Mouse (Mus musculus): ENCODE results near the gene Col18a1. TPM values are rescaled to one million over a fixed set of nuclear protein-coding genes. Genes with fewer than 3 reads are reported as not detected.

Col18a1 gene
- polyA plus RNA-seq, 1 experiment from 2014 or later, result 167 TPM

DNA sequence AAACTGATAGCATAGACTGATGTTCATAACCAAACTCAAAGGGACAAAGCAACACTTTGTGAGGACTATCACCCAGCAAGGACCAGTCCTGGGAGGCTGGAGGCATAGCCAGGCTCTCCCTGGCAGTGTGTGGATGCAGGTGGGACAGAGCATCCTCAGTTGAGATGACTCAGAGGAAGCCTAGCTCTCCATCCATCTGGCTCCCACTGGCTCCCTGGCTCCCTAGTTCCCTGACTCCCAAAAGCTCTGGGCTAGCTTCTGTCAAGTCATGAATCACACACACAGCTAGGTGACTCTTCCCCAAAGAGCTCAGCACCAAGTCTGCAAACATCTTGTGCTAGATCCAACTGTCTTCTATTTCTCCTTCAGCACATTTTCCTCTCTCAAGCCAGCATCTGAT, 72.5 kb downstream of the Col18a1 start:
- Histone ChIP-seq H3K27ac (ENCODE audit: low read depth) (peak overlapping the region; percentile 75), H3K4me1 (ENCODE audit: insufficient read depth) (peaks cover 23% of the 10 kb centered on the region)

GRCm38 (mm10) chr10:77091538-77092097, 74.7 kb downstream of the Col18a1 start:
- 35% methylated on average over 4 of the region's 4 CpGs for WGBS (ENCODE audit: insufficient replicate concordance)
- DNase-seq (peak; percentile 51), ATAC-seq (peak; percentile 94)
- H3K27ac ChIP-seq (ENCODE audit: low read depth), result peak overlapping the region; percentile 92
- H3K27me3 ChIP-seq (ENCODE audit: insufficient read depth, low read length), result no peaks in the 10 kb centered on the region
- H3K4me3 ChIP-seq (ENCODE audit: low read depth, low read length), result no peak overlapping the region
- peaks cover 11% of the 10 kb centered on the region; the same call in 1 of the 2 replicates for H3K36me3 ChIP-seq (replicated peaks; ENCODE audit: insufficient read depth, low read length)
- H3K9me3 ChIP-seq (ENCODE audit: low read length), result 0 out of 2 replicates have a peak, but pooled peaks cover 2% of the 10 kb centered on the region
- peaks cover 17% of the 10 kb centered on the region for H3K4me1 ChIP-seq (ENCODE audit: insufficient read depth)
- TF ChIP-seq CTCF (IDR thresholded peaks at IDR 0.05; ENCODE audit: low read depth) (no peak), EP300 (IDR thresholded peaks at IDR 0.05; ENCODE audit: low read depth) (peak; percentile 91)
- H3K9ac ChIP-seq (replicated peaks), result no peak overlapping the region; the same call in 1 of the 2 replicates
- no peak overlapping the region for H3K4me2 ChIP-seq (ENCODE audit: low read depth, low read length)

More for the DNA sequence above, 72.5 kb downstream of the Col18a1 start:
- DNase-seq, result no peak
- peaks cover 3% of the 10 kb centered on the region; the same call in 1 of the 2 replicates for H3K36me3 ChIP-seq (replicated peaks; ENCODE audit: insufficient read depth, low read length)
- H3K4me2 ChIP-seq (ENCODE audit: low read depth, low read length), result no peak overlapping the region
- no peak for ATAC-seq
- TF ChIP-seq CTCF (IDR thresholded peaks at IDR 0.05; ENCODE audit: low read depth), result no peak
- TF ChIP-seq EP300 (IDR thresholded peaks at IDR 0.05; ENCODE audit: low read depth), result no peak
- H3K9me3 ChIP-seq (ENCODE audit: low read length), result 0 out of 2 replicates have a peak, but pooled peaks cover 2% of the 10 kb centered on the region
- no peak overlapping the region for H3K9ac ChIP-seq (replicated peaks)
- H3K4me3 ChIP-seq (ENCODE audit: low read depth, low read length), result no peak overlapping the region
- no peaks in the 10 kb centered on the region for H3K27me3 ChIP-seq (ENCODE audit: insufficient read depth, low read length)

DNA sequence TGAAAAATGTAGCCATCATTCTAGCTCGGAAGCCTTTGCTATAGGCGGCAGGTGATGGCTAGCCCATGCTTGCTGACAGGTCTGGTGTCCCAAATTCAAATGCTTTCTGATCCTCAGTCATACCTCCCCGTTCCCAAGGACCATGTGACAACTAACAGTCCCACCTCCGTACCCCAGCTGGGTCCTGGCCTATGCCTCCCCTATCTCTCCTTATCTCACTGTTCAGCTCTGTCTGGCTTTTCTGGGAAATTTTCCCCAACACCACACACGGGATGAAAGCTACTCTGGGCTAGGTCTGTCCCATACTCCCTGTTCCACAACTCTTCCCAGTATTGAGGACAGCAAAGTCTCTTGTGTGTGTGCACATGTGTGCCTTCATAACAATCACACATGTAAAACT, 76.3 kb downstream of the Col18a1 start:
- H3K36me3 ChIP-seq (replicated peaks; ENCODE audit: insufficient read depth, low read length), result peaks cover 11% of the 10 kb centered on the region; the same call in 1 of the 2 replicates
- TF ChIP-seq EP300 (IDR thresholded peaks at IDR 0.05; ENCODE audit: low read depth), result no peak
- no peak for TF ChIP-seq CTCF (IDR thresholded peaks at IDR 0.05; ENCODE audit: low read depth)
- H3K4me1 ChIP-seq (ENCODE audit: insufficient read depth), result peaks cover 10% of the 10 kb centered on the region
- H3K4me2 ChIP-seq (ENCODE audit: low read depth, low read length), result no peak overlapping the region
- H3K9ac ChIP-seq (replicated peaks), result no peak overlapping the region
- no peak for ATAC-seq
- no peaks in the 10 kb centered on the region for H3K27me3 ChIP-seq (ENCODE audit: insufficient read depth, low read length)
- DNase-seq, result no peak
- 47% methylated on average over 5 of the region's 5 CpGs for WGBS (ENCODE audit: insufficient replicate concordance)
- H3K9me3 ChIP-seq (ENCODE audit: low read length), result 0 out of 2 replicates have a peak, but pooled peaks cover 2% of the 10 kb centered on the region
- H3K4me3 ChIP-seq (ENCODE audit: low read depth, low read length), result no peak overlapping the region
- H3K27ac ChIP-seq (ENCODE audit: low read depth), result peak overlapping the region; percentile 92

DNA sequence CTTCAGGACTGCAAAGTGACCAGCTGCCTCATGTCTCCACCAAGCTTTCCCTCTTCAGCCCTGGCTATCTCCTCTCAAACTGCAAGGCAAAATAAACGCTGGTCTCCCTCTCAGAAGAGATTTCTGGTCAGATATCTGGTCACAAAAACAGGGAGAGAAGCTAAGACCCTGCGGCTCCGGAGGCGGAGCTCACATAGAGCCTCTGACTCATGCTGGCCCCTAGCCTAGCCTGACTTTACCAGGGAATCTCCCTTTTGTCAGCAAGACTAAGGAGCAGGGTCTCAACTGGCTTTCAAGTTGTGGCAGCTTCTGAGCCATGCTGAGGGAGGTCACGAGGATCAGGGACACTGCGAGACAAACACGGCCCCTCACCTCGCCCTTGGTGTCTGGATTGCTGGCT, 77.0 kb downstream of the Col18a1 start:
- DNase-seq, result no peak

DNA sequence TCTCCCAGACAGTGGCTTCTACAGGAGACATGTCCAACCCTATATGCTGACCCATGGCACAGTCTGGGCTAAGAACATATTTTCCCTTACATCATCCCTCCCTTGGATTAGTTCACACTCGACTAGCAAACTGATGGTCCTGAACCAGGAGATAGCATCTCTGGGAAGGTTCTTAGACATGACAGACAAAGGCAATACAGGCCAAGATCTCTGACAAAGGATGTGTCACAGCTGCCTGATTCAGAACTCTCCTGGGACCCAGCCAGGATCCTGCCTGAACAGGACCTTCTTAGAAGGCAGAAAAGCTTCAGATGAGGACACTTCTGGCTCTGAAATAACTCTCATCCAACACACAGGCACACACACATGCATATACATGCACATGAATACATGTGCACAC, 81.8 kb downstream of the Col18a1 start:
- H3K4me2 ChIP-seq (ENCODE audit: low read depth, low read length), result no peak overlapping the region
- no peak for ATAC-seq
- H3K36me3 ChIP-seq (replicated peaks; ENCODE audit: insufficient read depth, low read length), result peaks cover 9% of the 10 kb centered on the region
- no peak overlapping the region for H3K9ac ChIP-seq (replicated peaks)
- no peak for DNase-seq
- no peaks in the 10 kb centered on the region for H3K9me3 ChIP-seq (ENCODE audit: low read length)
- WGBS (ENCODE audit: insufficient replicate concordance), result 39% methylated on average over 1 of the region's 1 CpGs
- H3K4me3 ChIP-seq (ENCODE audit: low read depth, low read length), result no peak overlapping the region
- H3K27me3 ChIP-seq (ENCODE audit: insufficient read depth, low read length), result no peaks in the 10 kb centered on the region
- no peaks in the 10 kb centered on the region for H3K4me1 ChIP-seq (ENCODE audit: insufficient read depth)
- TF ChIP-seq EP300 (IDR thresholded peaks at IDR 0.05; ENCODE audit: low read depth) (no peak), CTCF (IDR thresholded peaks at IDR 0.05; ENCODE audit: low read depth) (no peak)
- no peak overlapping the region for H3K27ac ChIP-seq (ENCODE audit: low read depth)

More for the DNA sequence above, 77.0 kb downstream of the Col18a1 start:
- H3K36me3 ChIP-seq (replicated peaks; ENCODE audit: insufficient read depth, low read length), result peaks cover 11% of the 10 kb centered on the region; the same call in 1 of the 2 replicates
- peak; percentile 6; the same call in 1 of the 2 replicates for ATAC-seq
- peak overlapping the region; percentile 2 for H3K4me2 ChIP-seq (ENCODE audit: low read depth, low read length)
- H3K4me1 ChIP-seq (ENCODE audit: insufficient read depth), result peaks cover 10% of the 10 kb centered on the region
- H3K9me3 ChIP-seq (ENCODE audit: low read length), result 0 out of 2 replicates have a peak, but pooled peaks cover 2% of the 10 kb centered on the region
- H3K27ac ChIP-seq (ENCODE audit: low read depth), result peak overlapping the region; percentile 92
- 59% methylated on average over 8 of the region's 8 CpGs for WGBS (ENCODE audit: insufficient replicate concordance)
- peak overlapping the region; percentile 38; the same call in 1 of the 2 replicates for H3K9ac ChIP-seq (replicated peaks)
- TF ChIP-seq EP300 (IDR thresholded peaks at IDR 0.05; ENCODE audit: low read depth) (no peak), CTCF (IDR thresholded peaks at IDR 0.05; ENCODE audit: low read depth) (no peak)
- no peaks in the 10 kb centered on the region for H3K27me3 ChIP-seq (ENCODE audit: insufficient read depth, low read length)
- no peak overlapping the region for H3K4me3 ChIP-seq (ENCODE audit: low read depth, low read length)

GRCm38 (mm10) chr10:77082921-77083320, 83.4 kb downstream of the Col18a1 start:
- Histone ChIP-seq H3K27me3 (ENCODE audit: insufficient read depth, low read length) (no peaks in the 10 kb centered on the region), H3K9ac (replicated peaks) (no peak overlapping the region), H3K9me3 (ENCODE audit: low read length) (no peaks in the 10 kb centered on the region), H3K4me1 (ENCODE audit: insufficient read depth) (no peaks in the 10 kb centered on the region), H3K27ac (ENCODE audit: low read depth) (no peak overlapping the region), H3K4me3 (ENCODE audit: low read depth, low read length) (no peak overlapping the region), H3K36me3 (replicated peaks; ENCODE audit: insufficient read depth, low read length) (peaks cover 13% of the 10 kb centered on the region), H3K4me2 (ENCODE audit: low read depth, low read length) (no peak overlapping the region)
- DNase-seq (no peak), ATAC-seq (no peak)
- 68% methylated on average over 5 of the region's 5 CpGs for WGBS (ENCODE audit: insufficient replicate concordance)
- TF ChIP-seq EP300 (IDR thresholded peaks at IDR 0.05; ENCODE audit: low read depth), result no peak
- no peak for TF ChIP-seq CTCF (IDR thresholded peaks at IDR 0.05; ENCODE audit: low read depth)

Measured in liver, postnatal 0 days (tissue).